Mouse (Mus musculus) erythroblast, embryonic 14.5 days (primary cell): Measurements from ENCODE around the gene Ppm1b.

Source experiments
- GATA1 ChIP-seq: IDR thresholded peaks from 2 replicates; pipeline ENCODE4 v1.6.1; 2012; ENCODE audit warnings: low read length, inconsistent platforms, mixed read lengths
- TAL1 ChIP-seq: IDR thresholded peaks from 3 replicates; pipeline ENCODE4 v1.6.1; 2012; ENCODE audit warnings: low read length, inconsistent platforms, mixed read lengths

DNA sequence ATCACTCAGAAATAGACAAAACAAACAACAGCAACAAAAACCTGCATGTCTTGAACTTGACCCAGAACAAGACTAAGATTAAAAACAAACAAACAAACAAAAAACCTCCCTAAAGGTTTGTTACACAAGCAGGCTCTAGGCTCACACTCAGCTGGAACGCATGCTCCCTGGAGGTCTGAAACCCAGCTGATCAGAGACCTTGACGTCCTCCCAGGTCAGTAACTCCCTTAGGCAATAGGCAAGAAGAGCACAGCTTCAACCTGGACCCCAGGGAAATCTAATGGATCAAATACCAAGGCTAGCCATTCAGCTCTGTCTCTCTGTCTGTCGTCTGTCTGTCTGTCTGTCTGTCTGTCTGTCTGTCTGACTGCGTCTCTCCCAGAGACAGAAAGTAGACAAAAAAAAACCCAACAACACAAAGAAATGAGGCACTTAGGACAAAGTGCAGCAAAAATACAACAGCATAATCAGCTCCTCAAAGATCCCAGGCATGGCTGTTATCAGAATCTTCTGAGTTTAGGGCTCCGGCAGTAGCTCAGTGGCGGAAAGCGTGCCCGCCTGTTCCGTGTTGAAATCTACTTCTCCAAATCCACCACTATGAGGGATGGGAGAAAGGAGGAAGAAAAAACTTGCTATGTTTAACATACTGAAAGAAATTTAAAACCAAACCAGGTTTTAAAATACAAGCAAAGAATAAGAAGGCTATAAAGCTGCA, 16.4 kb upstream of the Ppm1b start:
- TF ChIP-seq GATA1 (no peak), TAL1 (no peak)
